Mouse (Mus musculus): Measurements from ENCODE around the gene Jph2. TPM values are rescaled to one million over a fixed set of nuclear protein-coding genes. Genes with fewer than 3 reads are reported as not detected.

The Jph2 gene
- polyA plus RNA-seq, 1 experiment from 2014 or later, result 25.5 TPM

DNA sequence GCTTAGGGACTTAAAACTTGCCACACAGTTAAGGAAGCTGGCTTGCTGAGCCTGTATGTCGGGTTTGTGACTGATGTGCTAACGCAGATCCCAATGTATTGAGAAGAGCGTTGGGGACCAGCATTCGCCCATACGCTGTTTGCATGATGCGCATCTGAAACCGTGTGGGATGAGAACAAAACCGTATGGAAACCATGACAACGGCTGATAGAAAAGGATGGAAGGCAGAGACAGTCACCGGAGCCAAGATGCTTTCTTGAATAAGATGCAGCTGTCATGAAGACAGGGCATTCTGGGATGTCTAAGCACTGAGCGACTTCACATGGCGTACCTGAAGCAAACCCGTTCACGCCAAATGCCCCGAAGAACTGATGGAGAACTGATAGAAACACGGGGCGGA, 88.4 kb downstream of the Jph2 start:
- H3K9ac ChIP-seq (ENCODE audit: low read length), result no peak overlapping the region
- H3K27me3 ChIP-seq (ENCODE audit: control insufficient read depth, insufficient read depth, low read length), result no peaks in the 10 kb centered on the region
- no peak overlapping the region for H3K4me3 ChIP-seq (ENCODE audit: control insufficient read depth in 1 of 2, insufficient read depth in 1 of 2, low read depth in 1 of 2, low read length in 2 of 2)
- no peaks in the 10 kb centered on the region for H3K36me3 ChIP-seq (ENCODE audit: control insufficient read depth, insufficient read depth, low read length)
- ATAC-seq (ENCODE audit: insufficient number of reproducible peaks, insufficient read depth, low FRiP score, low read depth), result no peak
- no peaks in the 10 kb centered on the region for H3K9me3 ChIP-seq (ENCODE audit: control insufficient read depth, low read length)
- H3K4me1 ChIP-seq (ENCODE audit: control insufficient read depth in 2 of 2, insufficient read depth in 2 of 2, low read length in 2 of 2), result peaks cover 0 to 3% of the 10 kb centered on the region in 2 experiments; a peak in 2 of 4 replicates
- no peak overlapping the region for H3K27ac ChIP-seq (replicated peaks in 1 of 2; ENCODE audit: control insufficient read depth in 1 of 2, insufficient read depth in 1 of 2, low read depth in 2 of 2, low read length in 2 of 2)
- 90% methylated on average over 17 of the region's 17 CpGs for WGBS
- no peak overlapping the region for H3K4me2 ChIP-seq (ENCODE audit: low read length)

DNA sequence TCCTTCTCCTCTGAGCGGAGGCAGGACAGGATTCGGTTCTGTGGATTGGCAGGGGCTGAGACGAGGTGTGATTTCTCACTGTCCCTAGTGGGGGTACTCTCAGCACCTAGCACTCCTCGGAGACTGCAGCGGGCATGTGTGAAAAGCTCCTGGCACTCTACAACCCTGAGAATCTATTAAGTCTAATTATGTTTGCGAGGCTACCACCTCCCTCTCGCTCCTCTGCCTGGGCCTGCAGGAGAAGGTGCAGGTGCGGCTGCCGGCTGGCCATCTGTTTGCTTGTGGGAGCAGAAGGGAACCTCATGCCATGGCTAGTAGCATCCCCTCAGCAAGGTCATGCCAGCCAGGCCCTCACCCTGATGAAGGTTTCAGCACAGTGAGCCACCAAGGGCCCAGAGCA, 94.8 kb downstream of the Jph2 start:
- Histone ChIP-seq H3K27ac (replicated peaks in 1 of 2; ENCODE audit: control insufficient read depth in 1 of 2, insufficient read depth in 1 of 2, low read depth in 2 of 2, low read length in 2 of 2) (no peak overlapping the region), H3K4me2 (ENCODE audit: low read length) (no peak overlapping the region), H3K36me3 (ENCODE audit: control insufficient read depth, insufficient read depth, low read length) (no peaks in the 10 kb centered on the region), H3K27me3 (ENCODE audit: control insufficient read depth, insufficient read depth, low read length) (no peaks in the 10 kb centered on the region), H3K4me1 (ENCODE audit: control insufficient read depth in 2 of 2, insufficient read depth in 2 of 2, low read length in 2 of 2) (no peaks in the 10 kb centered on the region), H3K4me3 (ENCODE audit: control insufficient read depth in 1 of 2, insufficient read depth in 1 of 2, low read depth in 1 of 2, low read length in 2 of 2) (no peak overlapping the region), H3K9ac (ENCODE audit: low read length) (no peak overlapping the region), H3K9me3 (ENCODE audit: control insufficient read depth, low read length) (no peaks in the 10 kb centered on the region)
- ATAC-seq (ENCODE audit: insufficient number of reproducible peaks, insufficient read depth, low FRiP score, low read depth), result no peak
- WGBS, result 55% methylated on average over 9 of the region's 9 CpGs

DNA sequence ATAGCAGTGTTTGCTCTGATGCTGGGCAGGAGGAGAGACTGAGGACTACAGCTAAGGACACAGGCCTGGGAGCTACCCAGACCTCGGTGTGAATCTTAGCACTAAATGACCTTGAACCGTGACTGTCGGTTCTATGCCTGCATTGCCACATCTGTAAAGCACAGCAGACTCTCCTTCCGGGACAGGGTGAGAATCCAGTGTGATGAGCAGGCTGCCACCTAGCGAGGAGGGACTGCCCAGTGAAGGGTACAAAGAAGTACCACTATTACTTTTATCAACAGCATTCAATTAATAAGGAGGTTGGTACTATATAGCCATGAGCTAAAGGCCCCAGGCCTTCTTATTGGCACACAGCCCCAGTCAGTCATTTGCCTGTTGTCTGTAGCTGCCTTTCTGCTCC, 96.2 kb downstream of the Jph2 start:
- Histone ChIP-seq H3K4me1 (ENCODE audit: control insufficient read depth in 2 of 2, insufficient read depth in 2 of 2, low read length in 2 of 2) (no peaks in the 10 kb centered on the region), H3K27ac (replicated peaks in 1 of 2; ENCODE audit: control insufficient read depth in 1 of 2, insufficient read depth in 1 of 2, low read depth in 2 of 2, low read length in 2 of 2) (no peak overlapping the region), H3K36me3 (ENCODE audit: control insufficient read depth, insufficient read depth, low read length) (no peaks in the 10 kb centered on the region), H3K4me3 (ENCODE audit: control insufficient read depth in 1 of 2, insufficient read depth in 1 of 2, low read depth in 1 of 2, low read length in 2 of 2) (no peak overlapping the region), H3K27me3 (ENCODE audit: control insufficient read depth, insufficient read depth, low read length) (no peaks in the 10 kb centered on the region), H3K9me3 (ENCODE audit: control insufficient read depth, low read length) (no peaks in the 10 kb centered on the region), H3K9ac (ENCODE audit: low read length) (no peak overlapping the region), H3K4me2 (ENCODE audit: low read length) (no peak overlapping the region)
- no peak for ATAC-seq (ENCODE audit: insufficient number of reproducible peaks, insufficient read depth, low FRiP score, low read depth)
- WGBS, result 40% methylated on average over 5 of the region's 5 CpGs

DNA sequence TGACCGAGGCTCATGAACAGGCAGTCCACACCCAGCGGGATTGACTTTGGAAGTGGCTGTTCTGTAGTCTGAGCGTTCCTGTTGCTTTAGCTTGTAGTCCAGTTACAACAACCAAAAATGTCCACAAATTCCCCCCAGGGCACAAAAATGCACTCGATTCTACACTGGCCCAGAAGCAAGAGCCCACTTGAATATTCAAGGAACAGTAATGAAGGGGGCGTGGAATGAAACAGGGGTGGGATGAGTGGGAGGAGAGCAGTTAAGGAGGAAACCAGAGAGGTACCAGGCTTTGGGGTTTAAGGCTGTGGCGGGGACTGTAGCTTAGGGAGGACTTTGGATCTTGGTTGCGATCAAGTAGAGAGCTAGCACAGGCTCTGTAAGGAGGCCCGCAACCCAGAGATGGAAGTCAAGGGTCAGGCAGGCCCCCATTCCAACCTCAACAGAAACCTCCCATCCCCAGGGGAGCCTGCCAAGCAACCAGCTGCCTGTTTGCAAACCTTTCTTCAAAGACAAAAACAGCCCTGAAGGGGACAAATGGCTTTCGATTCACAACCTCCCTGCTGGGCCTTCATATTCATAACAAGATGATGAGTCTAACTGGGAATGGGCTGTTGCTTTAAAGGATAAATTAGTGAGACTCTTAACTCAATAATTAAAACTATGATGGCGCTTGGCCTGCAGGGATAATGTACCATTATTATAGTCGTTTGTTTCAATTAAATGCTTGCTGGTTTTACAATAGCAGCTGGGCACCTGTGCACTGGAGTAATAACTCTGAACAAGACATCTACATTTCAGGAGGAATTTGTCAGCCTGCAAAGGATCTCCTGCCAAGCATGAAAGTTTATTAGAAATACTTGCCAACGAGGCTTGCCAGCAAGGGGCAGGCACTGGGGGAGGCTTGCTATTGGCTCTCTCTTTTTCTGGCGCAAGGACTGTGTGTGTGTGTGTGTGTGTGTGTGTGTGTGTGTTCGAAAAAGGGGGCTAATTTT, 97.4 kb downstream of the Jph2 start:
- H3K36me3 ChIP-seq (ENCODE audit: control insufficient read depth, insufficient read depth, low read length), result no peaks in the 10 kb centered on the region
- no peak overlapping the region for H3K27ac ChIP-seq (replicated peaks in 1 of 2; ENCODE audit: control insufficient read depth in 1 of 2, insufficient read depth in 1 of 2, low read depth in 2 of 2, low read length in 2 of 2)
- H3K27me3 ChIP-seq (ENCODE audit: control insufficient read depth, insufficient read depth, low read length), result no peaks in the 10 kb centered on the region
- H3K4me1 ChIP-seq (ENCODE audit: control insufficient read depth in 2 of 2, insufficient read depth in 2 of 2, low read length in 2 of 2), result no peaks in the 10 kb centered on the region
- no peak overlapping the region for H3K4me3 ChIP-seq (ENCODE audit: control insufficient read depth in 1 of 2, insufficient read depth in 1 of 2, low read depth in 1 of 2, low read length in 2 of 2)
- H3K9ac ChIP-seq (ENCODE audit: low read length), result no peak overlapping the region
- no peak overlapping the region for H3K4me2 ChIP-seq (ENCODE audit: low read length)
- WGBS, result 56% methylated on average over 14 of the region's 14 CpGs
- H3K9me3 ChIP-seq (ENCODE audit: control insufficient read depth, low read length), result no peaks in the 10 kb centered on the region
- ATAC-seq (ENCODE audit: insufficient number of reproducible peaks, insufficient read depth, low FRiP score, low read depth), result no peak

DNA sequence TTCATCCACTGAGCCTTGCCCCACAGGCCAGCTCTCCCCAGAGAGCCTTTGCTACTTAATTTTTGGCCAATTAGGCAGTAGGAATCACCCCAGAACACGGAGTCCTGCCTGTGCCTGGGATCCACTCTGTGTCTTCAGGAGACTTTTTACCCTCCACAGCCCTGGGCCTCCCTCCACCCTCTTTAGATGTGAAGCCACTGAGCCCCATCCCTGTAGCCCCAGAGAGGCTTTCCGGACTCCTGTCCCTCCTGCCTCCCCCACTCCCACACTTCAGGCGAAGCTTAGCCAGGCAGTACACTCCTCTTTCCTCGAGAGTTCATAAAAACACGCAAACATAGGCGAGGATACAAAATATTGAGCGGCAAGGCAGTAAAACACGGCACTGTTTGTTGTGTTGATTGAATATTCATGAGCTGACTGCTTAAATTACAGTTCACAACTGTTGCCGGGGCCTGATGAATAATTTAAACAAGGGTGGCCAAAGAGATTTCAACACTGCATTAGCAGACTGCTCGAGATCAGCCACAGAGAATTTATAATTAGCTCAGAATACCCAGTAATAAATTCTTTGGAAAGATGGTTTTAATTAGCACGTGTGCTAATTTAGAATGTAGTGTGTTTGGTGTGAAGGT, 100.7 kb downstream of the Jph2 start:
- H3K36me3 ChIP-seq (ENCODE audit: control insufficient read depth, insufficient read depth, low read length), result no peaks in the 10 kb centered on the region
- 59% methylated on average over 11 of the region's 11 CpGs for WGBS
- no peaks in the 10 kb centered on the region for H3K27me3 ChIP-seq (ENCODE audit: control insufficient read depth, insufficient read depth, low read length)
- no peak overlapping the region for H3K4me3 ChIP-seq (ENCODE audit: control insufficient read depth in 1 of 2, insufficient read depth in 1 of 2, low read depth in 1 of 2, low read length in 2 of 2)
- no peak overlapping the region for H3K9ac ChIP-seq (ENCODE audit: low read length)
- H3K4me2 ChIP-seq (ENCODE audit: low read length), result no peak overlapping the region
- no peaks in the 10 kb centered on the region for H3K4me1 ChIP-seq (ENCODE audit: control insufficient read depth in 2 of 2, insufficient read depth in 2 of 2, low read length in 2 of 2)
- H3K27ac ChIP-seq (replicated peaks in 1 of 2; ENCODE audit: control insufficient read depth in 1 of 2, insufficient read depth in 1 of 2, low read depth in 2 of 2, low read length in 2 of 2), result no peak overlapping the region
- no peak for ATAC-seq (ENCODE audit: insufficient number of reproducible peaks, insufficient read depth, low FRiP score, low read depth)
- no peaks in the 10 kb centered on the region for H3K9me3 ChIP-seq (ENCODE audit: control insufficient read depth, low read length)

DNA sequence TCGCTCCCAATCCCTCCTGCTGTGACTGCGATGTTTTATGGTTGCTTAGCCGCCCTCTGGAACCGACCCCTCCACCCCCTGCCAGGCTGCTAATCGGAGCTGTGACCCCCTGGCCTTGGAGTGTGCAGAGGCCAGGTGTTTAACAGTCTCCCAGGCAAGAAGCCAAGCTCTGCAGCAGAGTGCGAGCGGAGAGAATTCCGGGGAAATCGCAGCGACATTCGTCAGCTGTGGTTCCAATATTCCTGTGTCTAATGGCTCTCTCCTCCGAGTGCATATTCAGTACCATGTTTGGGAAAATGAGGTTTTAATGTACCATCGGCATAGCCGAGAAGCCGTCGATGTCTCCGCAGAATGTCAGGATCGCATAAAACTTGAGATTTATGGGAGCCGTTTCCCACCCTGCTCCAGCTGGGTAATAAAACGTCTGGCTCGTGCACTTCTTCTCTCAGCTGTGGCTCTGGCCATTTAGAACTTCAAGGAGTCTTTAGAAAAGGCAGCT, 108.9 kb downstream of the Jph2 start:
- no peaks in the 10 kb centered on the region for H3K36me3 ChIP-seq (ENCODE audit: control insufficient read depth, insufficient read depth, low read length)
- 0 out of 4 replicates have a peak overlapping the region, but pooled peaks of 1 of the 2 experiments have one; percentile 5 for H3K27ac ChIP-seq (replicated peaks in 1 of 2; ENCODE audit: control insufficient read depth in 1 of 2, insufficient read depth in 1 of 2, low read depth in 2 of 2, low read length in 2 of 2)
- ATAC-seq (ENCODE audit: insufficient number of reproducible peaks, insufficient read depth, low FRiP score, low read depth), result peak; percentile 58; the same call in 1 of the 2 replicates
- WGBS, result 14% methylated on average over 21 of the region's 21 CpGs
- peak overlapping the region; percentile 5 to 9; a peak in 3 of 4 replicates for H3K4me3 ChIP-seq (ENCODE audit: control insufficient read depth in 1 of 2, insufficient read depth in 1 of 2, low read depth in 1 of 2, low read length in 2 of 2)
- peaks cover 12 to 21% of the 10 kb centered on the region in 2 experiments for H3K4me1 ChIP-seq (ENCODE audit: control insufficient read depth in 2 of 2, insufficient read depth in 2 of 2, low read length in 2 of 2)
- H3K27me3 ChIP-seq (ENCODE audit: control insufficient read depth, insufficient read depth, low read length), result peaks cover 12% of the 10 kb centered on the region; the same call in 1 of the 2 replicates
- H3K9me3 ChIP-seq (ENCODE audit: control insufficient read depth, low read length), result no peaks in the 10 kb centered on the region
- H3K9ac ChIP-seq (ENCODE audit: low read length), result peak overlapping the region; percentile 43; the same call in 1 of the 2 replicates
- peak overlapping the region; percentile 55 for H3K4me2 ChIP-seq (ENCODE audit: low read length)
